Mouse (Mus musculus): ENCODE results near the gene Mgat3. TPM values are rescaled to one million over a fixed set of nuclear protein-coding genes. Genes with fewer than 3 reads are reported as not detected.

Gene Mgat3
- total RNA-seq, 2 experiments from 2014 or later = 119 to 129 TPM

GRCm38 (mm10) chr15:80257602-80258239 is 84.2 kb downstream of the Mgat3 start:
- no peak for DNase-seq (ENCODE audit: extremely low spot score in 1 of 2, low spot score in 2 of 2)
- intact Hi-C loops (cut with DNase I) = loop anchor here (5.0 kb wide), 1 partner anchor 540 kb away; no protein-coding TSS in a partner anchor
- no peak for TF ChIP-seq CTCF (IDR thresholded peaks at IDR 0.05)
- Histone ChIP-seq H3K27ac (peak overlapping the region; percentile 40; the same call in 1 of the 2 replicates), H3K4me3 (peak overlapping the region; percentile 97)

- intact Hi-C loops (cut with DNase I) = loop anchor here (5.0 kb wide), 1 partner anchor 539 kb away; no protein-coding TSS in a partner anchor
- peak overlapping the region; percentile 32; the same call in 1 of the 2 replicates for H3K27ac ChIP-seq
- TF ChIP-seq CTCF (IDR thresholded peaks at IDR 0.05) = no peak
- H3K4me3 ChIP-seq = no peak overlapping the region
- no peak for DNase-seq (ENCODE audit: extremely low spot score in 1 of 2, low spot score in 2 of 2)
These were observed 85.0 kb downstream of the Mgat3 start for GRCm38 (mm10) chr15:80258240-80259170.

GRCm38 (mm10) chr15:80259406-80260045 is 86.0 kb downstream of the Mgat3 start:
- intact Hi-C loops (cut with DNase I) = loop anchor here (5.0 to 10.0 kb wide), 3 partner anchors 32 to 625 kb away; no protein-coding TSS in a partner anchor
- no peak for DNase-seq (ENCODE audit: extremely low spot score in 1 of 2, low spot score in 2 of 2)
- no peak overlapping the region for H3K27ac ChIP-seq

GRCm38 (mm10) chr15:80260677-80261076 is 87.2 kb downstream of the Mgat3 start:
- no peak overlapping the region for H3K27ac ChIP-seq
- TF ChIP-seq CTCF (IDR thresholded peaks at IDR 0.05) = peak; percentile 98
- no peak overlapping the region for H3K4me3 ChIP-seq
- intact Hi-C loops (cut with DNase I) = loop anchor here (5.0 to 10.0 kb wide), 2 partner anchors 33 to 624 kb away; no protein-coding TSS in a partner anchor
- DNase-seq (ENCODE audit: extremely low spot score in 1 of 2, low spot score in 2 of 2) = peak; percentile 81 to 89

More at GRCm38 (mm10) chr15:80259406-80260045, 86.0 kb downstream of the Mgat3 start:
- H3K4me3 ChIP-seq = no peak overlapping the region
- TF ChIP-seq CTCF (IDR thresholded peaks at IDR 0.05) = no peak

GRCm38 (mm10) chr15:80261100-80261499 is 87.6 kb downstream of the Mgat3 start:
- no peak for TF ChIP-seq CTCF (IDR thresholded peaks at IDR 0.05)
- DNase-seq (ENCODE audit: extremely low spot score in 1 of 2, low spot score in 2 of 2) = no peak
- intact Hi-C loops (cut with DNase I) = loop anchor here (5.0 to 10.0 kb wide), 2 partner anchors 34 to 624 kb away; no protein-coding TSS in a partner anchor
- no peak overlapping the region for H3K27ac ChIP-seq
- no peak overlapping the region for H3K4me3 ChIP-seq

- peak; percentile 87 for DNase-seq (ENCODE audit: extremely low spot score in 1 of 2, low spot score in 2 of 2)
- intact Hi-C loops (cut with DNase I) = loop anchor here (5.0 to 10.0 kb wide), 2 partner anchors 37 to 621 kb away; no protein-coding TSS in a partner anchor
- H3K4me3 ChIP-seq = peak within 1 kb of the TSS; percentile 84
- peak within 1 kb of the TSS; percentile 50 for H3K27ac ChIP-seq
- no peak for TF ChIP-seq CTCF (IDR thresholded peaks at IDR 0.05)
These were observed 90.4 kb downstream of the Mgat3 start, which contains the start of gene Rps19bp1 for GRCm38 (mm10) chr15:80263610-80264575. Rps19bp1 (minus strand) TSS chr15:80264315.

Other genes with a start within 250 kb of the Mgat3 start
- 10 to 100 TPM; 52.3 to 52.6 TPM for gene Cbx7, start 202.6 kb upstream of the Mgat3 start, total RNA-seq (2021)
- gene Pdgfb, start 158.7 kb upstream of the Mgat3 start, total RNA-seq (2021) = 10 to 100 TPM; 32.7 to 41.7 TPM
- gene Syngr1, start 82.4 kb upstream of the Mgat3 start, total RNA-seq (2021) = 100 to 1,000 TPM; 429 to 434 TPM
- 100 to 1,000 TPM; 439 to 468 TPM for gene Rpl3, start 81.9 kb upstream of the Mgat3 start, total RNA-seq (2021)
- 10 to 100 TPM; 23.7 to 26.4 TPM for gene Tab1, start 40.6 kb upstream of the Mgat3 start, total RNA-seq (2021)
- gene Mief1, start 60.3 kb downstream of the Mgat3 start, total RNA-seq (2021) = 10 to 100 TPM; 32.3 to 33.9 TPM
- gene AC140267.1, start 62.1 kb downstream of the Mgat3 start, total RNA-seq (2021) = 10 to 100 TPM; 20.0 to 28.1 TPM
- gene Atf4, start 81.5 kb downstream of the Mgat3 start, total RNA-seq (2021) = 100 to 1,000 TPM; 119 to 120 TPM
- gene Rps19bp1, start 90.6 kb downstream of the Mgat3 start, total RNA-seq (2021) = 10 to 100 TPM; 38.3 to 42.0 TPM
- gene Cacna1i, start 113.5 kb downstream of the Mgat3 start, total RNA-seq (2021) = 10 to 100 TPM; 72.7 to 75.9 TPM